Comparison of ENCODE assay signal across 9 mouse cellular contexts in genomic region chr15:98792233-98793020, GRCm38 (mm10). TPM values are rescaled to one million over a fixed set of nuclear protein-coding genes. Genes with fewer than 3 reads are reported as not detected.
A peak's percentile ranks its signal among the peaks of the same experiment; 100 is the strongest.
DNase-seq lines count a peak whose midpoint lies in the region; ATAC-seq and TF ChIP-seq lines count a peak whose summit lies in the region.
"Had no signal": no experiment of that assay in that cellular context is flagged by ENCODE, and none has a peak within 500 bp of the region (broad histone marks: within the 10 kb centered on the region; RNA-seq: fewer than 3 reads in every experiment).

No protein-coding gene starts in this region.

- peak overlapping the region; percentile 52 for H3K4me2 ChIP-seq in heart, embryonic 13.5 days
- peak overlapping the region; percentile 51 for H3K4me2 ChIP-seq in midbrain, postnatal 0 days (ENCODE audit: low read depth, low read length, poor library complexity, severe bottlenecking)

- no peak for DNase-seq in heart, adult 18-20 months
- DNase-seq in hindbrain, embryonic 10.5 days (ENCODE audit: low spot score) = peak; percentile 15
- DNase-seq in midbrain, postnatal 0 days (ENCODE audit: low spot score) = peak; percentile 71
- no peak for DNase-seq in adrenal gland, postnatal 4 days (ENCODE audit: low spot score in 2 of 2)
- no peak for DNase-seq in thymus, postnatal 0 days (ENCODE audit: low spot score)
- no peak for DNase-seq in T-cell, adult 2 months (ENCODE audit: low spot score)

- no peak overlapping the region for H3K27ac ChIP-seq in heart, embryonic 13.5 days (replicated peaks)
- peak overlapping the region; percentile 53 for H3K27ac ChIP-seq in hindbrain, embryonic 10.5 days
- no peak overlapping the region for H3K27ac ChIP-seq in midbrain, postnatal 0 days (ENCODE audit: low read depth, low read length)

- peaks cover 49% of the 10 kb centered on the region for H3K4me1 ChIP-seq in heart, embryonic 13.5 days
- H3K4me1 ChIP-seq in E14TG2a.4 (replicated peaks; ENCODE audit: low read depth, low read length) = peaks cover 50% of the 10 kb centered on the region
- H3K4me1 ChIP-seq in hindbrain, embryonic 10.5 days (replicated peaks) = peaks cover 73% of the 10 kb centered on the region
- H3K4me1 ChIP-seq in midbrain, postnatal 0 days (ENCODE audit: insufficient read depth, low read length) = no peaks in the 10 kb centered on the region; the same call in 1 of the 2 replicates

- H3K9ac ChIP-seq in heart, embryonic 13.5 days = 0 out of 2 replicates have a peak overlapping the region, but pooled peaks have one; percentile 5
- H3K9ac ChIP-seq in midbrain, postnatal 0 days (replicated peaks; ENCODE audit: low read length, poor library complexity, severe bottlenecking) = 0 out of 2 replicates have a peak overlapping the region, but pooled peaks have one; percentile 13

- H3K27me3 ChIP-seq in heart, embryonic 13.5 days (replicated peaks) = peaks cover 100% of the 10 kb centered on the region
- peaks cover 99% of the 10 kb centered on the region for H3K27me3 ChIP-seq in E14TG2a.4 (ENCODE audit: insufficient read depth, low read length)
- H3K27me3 ChIP-seq in hindbrain, embryonic 10.5 days (ENCODE audit: insufficient read depth, poor library complexity, severe bottlenecking) = peaks cover 100% of the 10 kb centered on the region
- peaks cover 87% of the 10 kb centered on the region for H3K27me3 ChIP-seq in midbrain, postnatal 0 days (ENCODE audit: insufficient read depth, low read length)

- no peak for ATAC-seq in heart, embryonic 13.5 days (ENCODE audit: extremely low read depth, insufficient number of reproducible peaks, low FRiP score, low TSS enrichment)
- ATAC-seq in midbrain, postnatal 0 days (ENCODE audit: low FRiP score) = peak; percentile 60; the same call in 1 of the 2 replicates

- no peaks in the 10 kb centered on the region for H3K36me3 ChIP-seq in heart, embryonic 13.5 days
- H3K36me3 ChIP-seq in E14TG2a.4 (ENCODE audit: insufficient read depth, low read length) = no peaks in the 10 kb centered on the region
- no peaks in the 10 kb centered on the region for H3K36me3 ChIP-seq in hindbrain, embryonic 10.5 days
- H3K36me3 ChIP-seq in midbrain, postnatal 0 days (ENCODE audit: insufficient read depth, low read length) = no peaks in the 10 kb centered on the region

- H3K9me3 ChIP-seq in heart, embryonic 13.5 days = no peaks in the 10 kb centered on the region
- no peaks in the 10 kb centered on the region for H3K9me3 ChIP-seq in E14TG2a.4 (ENCODE audit: low read length)
- no peaks in the 10 kb centered on the region for H3K9me3 ChIP-seq in hindbrain, embryonic 10.5 days
- H3K9me3 ChIP-seq in midbrain, postnatal 0 days (ENCODE audit: low read length) = no peaks in the 10 kb centered on the region

- H3K4me3 ChIP-seq in heart, embryonic 13.5 days = peak overlapping the region; percentile 34
- H3K4me3 ChIP-seq in E14TG2a.4 (replicated peaks; ENCODE audit: low read length) = peak overlapping the region; percentile 62
- peak overlapping the region; percentile 45 for H3K4me3 ChIP-seq in hindbrain, embryonic 10.5 days
- H3K4me3 ChIP-seq in midbrain, postnatal 0 days (ENCODE audit: low read depth, low read length) = peak overlapping the region; percentile 36

- WGBS in heart, embryonic 13.5 days = 1% methylated on average over 75 of the region's 75 CpGs
- WGBS in hindbrain, embryonic 10.5 days = 2% methylated on average over 75 of the region's 75 CpGs
- WGBS in midbrain, postnatal 0 days = 1% methylated on average over 69 of the region's 75 CpGs

- TF ChIP-seq CTCF in E14TG2a.4 (conservative IDR thresholded peaks at IDR 0.05; ENCODE audit: low read length) = no peak
- no peak for TF ChIP-seq CTCF in midbrain, postnatal 0 days (IDR thresholded peaks at IDR 0.05)

RNA-seq across cellular contexts. Expression of gene Wnt1, which starts 2.8 kb away (rescaled TPM):
- polyA plus RNA-seq in heart, embryonic 13.5 days (2015; fragmentation: Nextera tagmentation; extraction: Ambion mirVana) = not detected in 2 replicates
- not detected for total RNA-seq in heart, adult 18-20 months (2021)
- polyA plus RNA-seq in hindbrain, embryonic 10.5 days (2016; fragmentation: Nextera tagmentation; extraction: Ambion mirVana) = 13.7 and 13.8 TPM in 2 replicates
- total RNA-seq in midbrain, postnatal 0 days (2014; rRNA removed) = 0.33 TPM in 2 replicates
- 0.81 and 1.1 TPM in 2 replicates for polyA plus RNA-seq in midbrain, postnatal 0 days (2015; fragmentation: Nextera tagmentation; extraction: Ambion mirVana)
- total RNA-seq in adrenal gland, postnatal 4 days (2021) = not detected
- polyA plus RNA-seq in thymus, postnatal 0 days (2015; fragmentation: Nextera tagmentation; extraction: Ambion mirVana) = 0.08 TPM in 1 of 2 replicates, not detected in the other
- polyA plus RNA-seq: spleen, adult 2 months had no signal

RNA-seq across cellular contexts. Expression of gene Wnt10b, which starts 14.5 kb away (rescaled TPM):
- 0.07 TPM in 1 of 2 replicates, not detected in the other for polyA plus RNA-seq in heart, embryonic 13.5 days (2015; fragmentation: Nextera tagmentation; extraction: Ambion mirVana)
- under 1 TPM; 0.10 to 0.20 TPM for total RNA-seq in heart, adult 18-20 months (2021)
- 0.21 and 0.44 TPM in 2 replicates for polyA plus RNA-seq in hindbrain, embryonic 10.5 days (2016; fragmentation: Nextera tagmentation; extraction: Ambion mirVana)
- 0.38 and 1.5 TPM in 2 replicates for total RNA-seq in midbrain, postnatal 0 days (2014; rRNA removed)
- polyA plus RNA-seq in midbrain, postnatal 0 days (2015; fragmentation: Nextera tagmentation; extraction: Ambion mirVana) = not detected in 2 replicates
- total RNA-seq in adrenal gland, postnatal 4 days (2021) = 1 to 10 TPM in 1 of 2 experiments, under 1 TPM in 1; 0.68 to 1.2 TPM
- polyA plus RNA-seq in thymus, postnatal 0 days (2015; fragmentation: Nextera tagmentation; extraction: Ambion mirVana) = 0.85 TPM in 2 replicates

RNA-seq across cellular contexts. Expression of gene Ddn, which starts 16.9 kb away (rescaled TPM):
- polyA plus RNA-seq in heart, embryonic 13.5 days (2015; fragmentation: Nextera tagmentation; extraction: Ambion mirVana) = 0.09 and 0.16 TPM in 2 replicates
- under 1 TPM; 0.64 to 0.79 TPM for total RNA-seq in heart, adult 18-20 months (2021)
- polyA plus RNA-seq in hindbrain, embryonic 10.5 days (2016; fragmentation: Nextera tagmentation; extraction: Ambion mirVana) = 0.21 and 0.56 TPM in 2 replicates
- total RNA-seq in midbrain, postnatal 0 days (2014; rRNA removed) = 5.5 and 7.3 TPM in 2 replicates
- polyA plus RNA-seq in midbrain, postnatal 0 days (2015; fragmentation: Nextera tagmentation; extraction: Ambion mirVana) = 0.51 and 0.64 TPM in 2 replicates
- total RNA-seq in adrenal gland, postnatal 4 days (2021) = 1 to 10 TPM in 1 of 2 experiments, under 1 TPM in 1; 0.76 to 4.2 TPM
- 0.10 and 0.13 TPM in 2 replicates for polyA plus RNA-seq in thymus, postnatal 0 days (2015; fragmentation: Nextera tagmentation; extraction: Ambion mirVana)

RNA-seq across cellular contexts. Expression of gene Arf3, which starts 29.4 kb away (rescaled TPM):
- polyA plus RNA-seq in heart, embryonic 13.5 days (2015; fragmentation: Nextera tagmentation; extraction: Ambion mirVana) = 31.2 and 32.5 TPM in 2 replicates
- 10 to 100 TPM; 17.8 to 21.5 TPM for total RNA-seq in heart, adult 18-20 months (2021)
- polyA plus RNA-seq in hindbrain, embryonic 10.5 days (2016; fragmentation: Nextera tagmentation; extraction: Ambion mirVana) = 42.6 and 45.1 TPM in 2 replicates
- total RNA-seq in midbrain, postnatal 0 days (2014; rRNA removed) = 122 and 144 TPM in 2 replicates
- polyA plus RNA-seq in midbrain, postnatal 0 days (2015; fragmentation: Nextera tagmentation; extraction: Ambion mirVana) = 89.2 and 93.8 TPM in 2 replicates
- total RNA-seq in adrenal gland, postnatal 4 days (2021) = 100 to 1,000 TPM; 124 to 135 TPM
- polyA plus RNA-seq in thymus, postnatal 0 days (2015; fragmentation: Nextera tagmentation; extraction: Ambion mirVana) = 36.5 and 42.2 TPM in 2 replicates

RNA-seq across cellular contexts. Expression of gene Prkag1, which starts 38.9 kb away (rescaled TPM):
- 88.3 and 95.1 TPM in 2 replicates for polyA plus RNA-seq in heart, embryonic 13.5 days (2015; fragmentation: Nextera tagmentation; extraction: Ambion mirVana)
- 100 to 1,000 TPM; 107 to 125 TPM for total RNA-seq in heart, adult 18-20 months (2021)
- 88.7 and 89.0 TPM in 2 replicates for polyA plus RNA-seq in hindbrain, embryonic 10.5 days (2016; fragmentation: Nextera tagmentation; extraction: Ambion mirVana)
- 45.1 and 50.6 TPM in 2 replicates for total RNA-seq in midbrain, postnatal 0 days (2014; rRNA removed)
- 50.6 and 57.4 TPM in 2 replicates for polyA plus RNA-seq in midbrain, postnatal 0 days (2015; fragmentation: Nextera tagmentation; extraction: Ambion mirVana)
- total RNA-seq in adrenal gland, postnatal 4 days (2021) = 10 to 100 TPM; 66.4 to 68.2 TPM
- polyA plus RNA-seq in thymus, postnatal 0 days (2015; fragmentation: Nextera tagmentation; extraction: Ambion mirVana) = 103 and 107 TPM in 2 replicates

Comparison
In these comparisons a context has a peak if more than half of its experiments do, and no peak if none do; other contexts are left out.
1. DNase-seq: peak in hindbrain, embryonic 10.5 days (single experiment) and midbrain, postnatal 0 days (single experiment); none in heart, adult 18-20 months (0 of 2), adrenal gland, postnatal 4 days (0 of 2), thymus, postnatal 0 days (single experiment) and T-cell, adult 2 months (single experiment).
2. Peak in every context shown above with its lines, with median percentiles within 50 percentile points of each other: H3K4me3 ChIP-seq.